8 mouse cellular contexts compared by ENCODE assay signal in genomic region chr7:55710872-55711558, GRCm38 (mm10). TPM values are rescaled to one million over a fixed set of nuclear protein-coding genes. Genes with fewer than 3 reads are reported as not detected.
A peak's percentile ranks its signal among the peaks of the same experiment; 100 is the strongest.
DNase-seq lines count a peak whose midpoint lies in the region; ATAC-seq and TF ChIP-seq lines count a peak whose summit lies in the region.

No protein-coding gene starts in this region.

- no peaks in the 10 kb centered on the region for H3K79me2 ChIP-seq in liver, adult 2 months (ENCODE audit: control insufficient read depth, insufficient read depth, low read length)

- no peaks in the 10 kb centered on the region for H3K9me3 ChIP-seq in forebrain, embryonic 16.5 days (ENCODE audit: control insufficient read depth, low read length)
- H3K9me3 ChIP-seq in neural tube, embryonic 14.5 days (ENCODE audit: control insufficient read depth, low read length), result no peaks in the 10 kb centered on the region

- TF ChIP-seq CTCF in liver, adult 2 months (IDR thresholded peaks at IDR 0.05; ENCODE audit: low read depth, low read length), result peak; percentile 58

- peak overlapping the region; percentile 5; the same call in 1 of the 2 replicates for H3K4me3 ChIP-seq in forebrain, embryonic 16.5 days (replicated peaks; ENCODE audit: low read length)
- no peak overlapping the region for H3K4me3 ChIP-seq in liver, adult 2 months (ENCODE audit: insufficient read depth, low read depth, low read length)
- no peak overlapping the region for H3K4me3 ChIP-seq in neural tube, embryonic 14.5 days (ENCODE audit: low read depth, low read length)

- no peaks in the 10 kb centered on the region for H3K27me3 ChIP-seq in forebrain, embryonic 16.5 days (replicated peaks; ENCODE audit: control insufficient read depth, insufficient read depth, low read length)
- H3K27me3 ChIP-seq in liver, adult 2 months (ENCODE audit: control insufficient read depth, insufficient read depth, low read length), result no peaks in the 10 kb centered on the region
- no peaks in the 10 kb centered on the region for H3K27me3 ChIP-seq in neural tube, embryonic 14.5 days (ENCODE audit: control insufficient read depth, insufficient read depth, low read length)

- WGBS in forebrain, embryonic 16.5 days, result 6% methylated on average over 11 of the region's 11 CpGs
- WGBS in liver, adult 2 months, result 9% methylated on average over 11 of the region's 11 CpGs
- 10% methylated on average over 11 of the region's 11 CpGs for WGBS in neural tube, embryonic 14.5 days

- peak; percentile 100 for ATAC-seq in forebrain, embryonic 16.5 days
- peak; percentile 98 for ATAC-seq in neural tube, embryonic 14.5 days (ENCODE audit: low read depth)

- H3K27ac ChIP-seq in forebrain, embryonic 16.5 days (ENCODE audit: low read length), result no peak overlapping the region
- H3K27ac ChIP-seq in liver, adult 2 months (replicated peaks; ENCODE audit: insufficient read depth, low read depth, low read length), result no peak overlapping the region
- no peak overlapping the region for H3K27ac ChIP-seq in neural tube, embryonic 14.5 days (ENCODE audit: low read depth, low read length)

- peak; percentile 27 for DNase-seq in thymus, postnatal 4 days
- no peak for DNase-seq in thymus, adult 18-20 months
- DNase-seq in cerebellum, adult 11-12 months, result peak; percentile 29
- peak; percentile 27 to 41 for DNase-seq in kidney, adult 8-10 months
- DNase-seq in liver, adult 2 months (ENCODE audit: extremely low read depth, low read depth, low spot score), result peak; percentile 38
- no peak for DNase-seq in thymus, postnatal 14 days

- no peak for TF ChIP-seq POLR2A in liver, adult 2 months (IDR thresholded peaks at IDR 0.05; ENCODE audit: extremely low read depth, insufficient read depth, low read length)

- H3K4me2 ChIP-seq in forebrain, embryonic 16.5 days (ENCODE audit: low read length), result peak overlapping the region; percentile 20; the same call in 1 of the 2 replicates
- H3K4me2 ChIP-seq in neural tube, embryonic 14.5 days (ENCODE audit: low read depth, low read length), result no peak overlapping the region

- no peaks in the 10 kb centered on the region for H3K4me1 ChIP-seq in forebrain, embryonic 16.5 days (replicated peaks; ENCODE audit: control insufficient read depth, insufficient read depth, low read length)
- H3K4me1 ChIP-seq in liver, adult 2 months (ENCODE audit: control insufficient read depth, insufficient read depth, low read length), result no peaks in the 10 kb centered on the region
- H3K4me1 ChIP-seq in neural tube, embryonic 14.5 days (ENCODE audit: control insufficient read depth, insufficient read depth, low read length), result no peaks in the 10 kb centered on the region

- H3K36me3 ChIP-seq in forebrain, embryonic 16.5 days (ENCODE audit: control insufficient read depth, insufficient read depth), result no peaks in the 10 kb centered on the region
- no peaks in the 10 kb centered on the region for H3K36me3 ChIP-seq in liver, adult 2 months (ENCODE audit: control insufficient read depth, insufficient read depth, low read length)
- H3K36me3 ChIP-seq in neural tube, embryonic 14.5 days (ENCODE audit: control insufficient read depth, insufficient read depth, low read length), result no peaks in the 10 kb centered on the region

- H3K9ac ChIP-seq in forebrain, embryonic 16.5 days (replicated peaks; ENCODE audit: low read depth, low read length), result 0 out of 2 replicates have a peak overlapping the region, but pooled peaks have one; percentile 1
- H3K9ac ChIP-seq in liver, adult 2 months (ENCODE audit: low read depth, low read length), result no peak overlapping the region
- peak overlapping the region; percentile 42; the same call in 1 of the 2 replicates for H3K9ac ChIP-seq in neural tube, embryonic 14.5 days (replicated peaks; ENCODE audit: low read depth, low read length)

RNA-seq across cellular contexts. Expression of gene Siglech, which starts 57.0 kb away (rescaled TPM):
- polyA plus RNA-seq in forebrain, embryonic 16.5 days (2015; fragmentation: Nextera tagmentation; extraction: Ambion mirVana), result 2.2 and 2.7 TPM in 2 replicates
- total RNA-seq in liver, adult 2 months (2014; rRNA removed), result 0.28 and 0.54 TPM in 2 replicates
- polyA plus RNA-seq in liver, adult 2 months (2012; rRNA removed), result 0.52 and 0.93 TPM in 2 replicates
- polyA plus RNA-seq in neural tube, embryonic 14.5 days (2014; fragmentation: Nextera tagmentation; extraction: Ambion mirVana), result 2.1 and 2.2 TPM in 2 replicates

Comparison
In these comparisons a context has a peak if more than half of its experiments do, and no peak if none do; other contexts are left out.
1. DNase-seq: peak in thymus, postnatal 4 days (single experiment), cerebellum, adult 11-12 months (single experiment), kidney, adult 8-10 months (2 of 2) and liver, adult 2 months (single experiment); none in thymus, adult 18-20 months (0 of 2) and thymus, postnatal 14 days (single experiment).